Mouse (Mus musculus) hindbrain, embryonic 13.5 days (tissue): ENCODE results near the gene Parp2. TPM values are rescaled to one million over a fixed set of nuclear protein-coding genes. Genes with fewer than 3 reads are reported as not detected.
A peak's percentile ranks its signal among the peaks of the same experiment; 100 is the strongest.
"Not testable (repeated sequence)": the region's sequence is repeated elsewhere in the genome, so short reads cannot be mapped to it uniquely, and the experiment has no call there.

Experiments used
- ATAC-seq: fragments of 200-750 bp; cut with Nextera tagmentation; 2 replicates; pipeline ENCODE4 v1.8.0; 2017; ENCODE audit warnings: moderate TSS enrichment; ENCODE audit not compliant: low FRiP score
- H3K27ac ChIP-seq: fragments of 300-500 bp; sonication (generic); 2 replicates; pipeline ENCODE4 v1.5.1; 2015; ENCODE audit warnings: inconsistent platforms, mild to moderate bottlenecking, moderate library complexity
- H3K27me3 ChIP-seq: fragments of 300-500 bp; sonication (generic); 2 replicates; pipeline ENCODE4 v1.6.1; 2015; ENCODE audit warnings: mild to moderate bottlenecking, inconsistent platforms
- H3K36me3 ChIP-seq: fragments of 300-500 bp; sonication (generic); 2 replicates; pipeline ENCODE4 v1.6.1; 2015; ENCODE audit warnings: mild to moderate bottlenecking, inconsistent platforms
- H3K4me1 ChIP-seq: fragments of 300-500 bp; sonication (generic); replicated peaks from 2 replicates; pipeline ENCODE4 v1.6.1; 2015; ENCODE audit warnings: inconsistent platforms
- H3K4me2 ChIP-seq: fragments of 300-500 bp; sonication (generic); 2 replicates; pipeline ENCODE4 v1.6.1; 2015; ENCODE audit warnings: inconsistent platforms, mild to moderate bottlenecking, moderate library complexity
- H3K4me3 ChIP-seq: fragments of 300-500 bp; sonication (generic); 2 replicates; pipeline ENCODE4 v1.5.1; 2015; ENCODE audit warnings: mild to moderate bottlenecking, inconsistent platforms
- H3K9ac ChIP-seq: fragments of 300-500 bp; sonication (generic); 2 replicates; pipeline ENCODE4 v1.6.1; 2015; ENCODE audit warnings: mild to moderate bottlenecking, inconsistent platforms
- H3K9me3 ChIP-seq: fragments of 300-500 bp; sonication (generic); 2 replicates; pipeline ENCODE4 v1.6.1; 2016; ENCODE audit warnings: inconsistent platforms
- WGBS: fragments of 180-500 bp; shearing (Covaris S2); methylation state at CpG from one replicate; pipeline ENCODE4 v1.1.7; 2015; 5-methylcytosine and 5-hydroxymethylcytosine counted together
- polyA plus RNA-seq: library from polyadenylated mRNA; unstranded; fragments of >200 nt; fragmentation: Nextera tagmentation; extraction: Ambion mirVana; gene quantifications from 2 replicates; pipeline ENCODE4 v1.2.1, GENCODE M21; 2015

Parp2 gene
- polyA plus RNA-seq, 1 experiment from 2014 or later = 42.0 TPM

DNA sequence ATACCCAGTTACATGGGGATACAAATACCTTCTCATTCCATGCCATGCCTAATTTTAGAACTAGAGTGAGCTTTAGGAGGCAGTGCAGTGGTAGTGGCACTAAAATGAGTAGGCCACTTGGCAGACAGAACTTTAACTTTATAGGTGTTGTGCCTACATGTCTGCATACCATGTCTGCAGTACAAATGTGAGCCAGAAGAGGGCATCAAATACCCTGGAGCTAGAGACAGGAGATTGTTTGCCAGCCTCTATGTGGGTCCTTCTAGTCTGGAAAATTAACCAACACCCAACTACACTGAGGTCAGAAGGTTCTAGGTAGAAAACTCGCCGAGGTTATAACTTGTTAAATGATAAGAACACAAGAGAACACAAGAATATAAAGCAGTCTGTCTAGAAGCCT lies 9.1 kb upstream of the Parp2 start:
- H3K9me3 ChIP-seq = no peaks in the 10 kb centered on the region
- no peak for ATAC-seq
- no peak overlapping the region for H3K4me3 ChIP-seq
- 70% methylated on average over 2 of the region's 2 CpGs for WGBS
- H3K9ac ChIP-seq = no peak overlapping the region
- 0 out of 2 replicates have a peak, but pooled peaks cover 2% of the 10 kb centered on the region for H3K4me1 ChIP-seq
- H3K27me3 ChIP-seq = no peaks in the 10 kb centered on the region
- H3K4me2 ChIP-seq = no peak overlapping the region
- no peak overlapping the region for H3K27ac ChIP-seq
- no peaks in the 10 kb centered on the region for H3K36me3 ChIP-seq

DNA sequence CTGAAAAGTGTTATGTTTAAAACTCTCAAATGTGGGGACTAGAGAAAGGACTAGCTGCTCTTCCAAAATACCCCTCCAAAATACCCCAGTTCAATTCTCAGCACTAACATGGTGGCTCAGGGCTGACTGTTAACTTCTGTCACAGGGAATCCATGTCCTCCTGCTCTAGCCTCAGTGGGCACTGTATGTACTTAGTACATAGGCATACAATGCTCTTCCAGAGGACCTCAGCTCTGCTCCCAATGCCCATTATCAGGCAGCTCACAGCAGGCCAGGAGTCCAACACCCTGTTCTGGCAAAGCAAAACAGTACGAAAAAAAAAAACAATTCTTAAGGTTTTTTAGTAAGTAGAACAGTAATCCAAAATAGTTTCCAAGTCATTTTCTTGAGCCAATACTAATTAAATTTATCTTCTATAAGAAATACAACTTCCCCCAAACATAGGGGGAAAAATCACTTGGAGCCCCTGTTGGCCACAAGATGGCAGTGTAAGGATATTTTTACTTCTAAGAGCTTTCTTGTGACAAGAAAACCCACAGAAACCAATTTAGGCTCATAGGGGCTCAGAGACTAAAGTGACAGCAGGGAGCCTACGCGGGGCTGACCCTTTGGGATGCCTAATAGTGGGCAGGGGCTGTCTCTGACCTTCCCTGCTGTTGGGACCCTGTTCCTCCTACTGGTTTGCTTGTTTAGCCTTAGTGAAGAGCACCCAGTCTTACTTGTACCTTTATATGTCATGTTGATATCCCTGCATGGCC lies 8.0 kb upstream of the Parp2 start:
- Histone ChIP-seq H3K27ac (no peak overlapping the region), H3K36me3 (no peaks in the 10 kb centered on the region), H3K9ac (no peak overlapping the region), H3K4me3 (no peak overlapping the region), H3K4me2 (no peak overlapping the region), H3K4me1 (0 out of 2 replicates have a peak, but pooled peaks cover 2% of the 10 kb centered on the region), H3K27me3 (no peaks in the 10 kb centered on the region), H3K9me3 (no peaks in the 10 kb centered on the region)
- ATAC-seq = no peak
- WGBS = 7% methylated on average over 3 of the region's 3 CpGs

DNA sequence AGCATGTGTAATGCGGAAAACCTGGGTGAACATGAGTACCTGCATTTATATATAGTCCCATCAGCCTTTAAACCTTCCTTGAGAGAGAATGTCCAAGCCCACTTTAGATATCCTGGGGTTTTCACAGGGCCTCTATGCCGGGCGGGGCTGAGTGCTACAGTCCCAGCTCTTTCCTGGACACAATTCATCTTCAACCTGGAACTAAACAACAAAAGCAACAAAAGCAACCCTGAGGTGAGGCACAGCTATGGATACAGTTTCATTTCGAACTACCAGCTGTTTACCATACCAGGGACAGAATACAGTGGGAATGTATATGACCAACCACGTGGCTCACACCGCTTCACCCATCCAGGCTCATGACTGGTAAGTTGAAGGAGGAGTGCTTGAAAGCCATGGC lies 5.2 kb upstream of the Parp2 start:
- Histone ChIP-seq H3K4me1 (peaks cover 5% of the 10 kb centered on the region; the same call in 1 of the 2 replicates), H3K27me3 (no peaks in the 10 kb centered on the region), H3K9ac (no peak overlapping the region), H3K27ac (no peak overlapping the region), H3K36me3 (no peaks in the 10 kb centered on the region), H3K4me2 (no peak overlapping the region), H3K9me3 (no peaks in the 10 kb centered on the region), H3K4me3 (no peak overlapping the region)
- no peak for ATAC-seq
- WGBS = 87% methylated on average over 6 of the region's 6 CpGs

DNA sequence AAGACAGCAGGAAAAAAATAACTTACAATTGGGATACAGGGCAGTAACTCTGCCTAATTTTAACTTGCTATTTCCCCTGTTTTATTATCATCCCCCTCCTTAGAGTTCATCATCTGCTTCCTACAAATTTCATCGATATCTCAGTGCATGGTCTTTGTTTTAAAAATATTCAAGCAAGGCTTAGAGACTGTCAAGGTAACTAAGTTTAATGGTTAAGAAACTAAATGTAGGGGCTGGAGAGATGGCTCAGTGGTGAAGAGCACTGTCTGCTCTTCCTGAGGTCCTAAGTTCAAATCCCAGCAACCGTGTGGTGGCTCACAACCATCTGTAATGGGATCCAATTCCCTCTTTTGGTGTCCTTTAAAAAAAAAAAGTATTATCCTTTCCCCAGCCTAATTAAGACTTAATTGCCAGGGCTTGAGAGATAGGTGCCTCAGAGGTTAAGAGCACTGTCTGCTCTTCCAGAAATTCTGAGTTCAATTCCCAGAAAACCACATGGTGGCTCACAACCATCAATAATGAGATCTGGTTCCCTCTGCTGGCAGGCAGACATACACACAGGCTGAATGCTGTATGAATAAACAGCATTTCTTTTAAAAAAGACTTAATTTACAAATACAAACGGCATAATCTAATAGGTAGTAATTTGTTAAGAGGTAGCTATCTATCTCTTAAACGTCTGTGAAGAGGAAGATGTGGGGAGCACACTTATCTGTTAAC lies 4.6 kb upstream of the Parp2 start:
- peaks cover 5% of the 10 kb centered on the region; the same call in 1 of the 2 replicates for H3K4me1 ChIP-seq

DNA sequence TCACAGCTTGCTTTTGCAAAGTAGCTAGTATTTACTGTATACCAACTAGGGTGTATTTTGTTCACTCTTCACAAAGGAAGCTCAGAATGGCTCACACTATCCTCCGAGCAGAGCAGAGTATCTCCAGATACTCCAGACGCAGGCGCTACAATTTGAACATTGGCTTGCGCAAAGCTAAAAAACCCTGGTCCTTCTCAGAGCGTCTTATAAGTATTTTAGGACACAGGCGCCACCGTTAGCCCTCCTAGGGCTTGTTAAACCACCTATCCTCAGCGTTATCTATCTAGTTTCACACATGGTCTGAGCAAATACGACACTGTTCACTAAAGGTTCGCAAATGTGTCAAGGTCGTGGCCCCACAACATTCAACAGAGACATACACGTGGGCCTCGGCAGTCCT lies 3.0 kb upstream of the Parp2 start:
- no peaks in the 10 kb centered on the region for H3K9me3 ChIP-seq
- WGBS = 77% methylated on average over 13 of the region's 13 CpGs
- H3K27ac ChIP-seq = no peak overlapping the region
- no peak for ATAC-seq
- H3K27me3 ChIP-seq = no peaks in the 10 kb centered on the region
- H3K36me3 ChIP-seq = no peaks in the 10 kb centered on the region
- no peak overlapping the region for H3K9ac ChIP-seq
- peaks cover 9% of the 10 kb centered on the region for H3K4me1 ChIP-seq
- no peak overlapping the region for H3K4me3 ChIP-seq
- H3K4me2 ChIP-seq = no peak overlapping the region

More for the DNA sequence above, 4.6 kb upstream of the Parp2 start:
- ATAC-seq = no peak
- H3K36me3 ChIP-seq = no peaks in the 10 kb centered on the region
- WGBS = 70% methylated on average over 4 of the region's 4 CpGs
- no peak overlapping the region for H3K27ac ChIP-seq
- no peak overlapping the region for H3K9ac ChIP-seq
- H3K4me2 ChIP-seq = no peak overlapping the region
- no peaks in the 10 kb centered on the region for H3K27me3 ChIP-seq
- no peaks in the 10 kb centered on the region for H3K9me3 ChIP-seq
- no peak overlapping the region for H3K4me3 ChIP-seq

DNA sequence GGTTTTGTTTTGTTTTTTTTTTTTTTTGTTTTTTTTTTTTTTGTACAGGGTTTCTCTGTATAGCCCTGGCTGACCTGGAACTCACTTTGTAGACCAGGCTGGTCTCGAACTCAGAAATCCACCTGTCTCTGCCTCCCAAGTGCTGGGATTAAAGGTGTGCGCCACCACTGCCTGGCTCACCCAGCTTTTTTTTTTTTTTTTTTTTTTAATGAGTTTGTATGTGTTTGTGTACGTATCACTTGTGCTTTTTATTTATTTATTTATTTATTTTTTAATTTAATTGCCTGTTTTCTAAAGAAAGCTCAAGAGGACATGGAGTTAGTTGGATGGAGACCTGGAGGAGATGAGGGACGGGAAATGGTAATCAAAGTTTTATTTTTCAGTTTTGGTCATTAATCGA lies 1.2 kb upstream of the Parp2 start:
- H3K4me2 ChIP-seq = peak overlapping the region; percentile 52
- not testable (repeated sequence) for ATAC-seq, H3K9ac ChIP-seq, H3K27me3 ChIP-seq, H3K4me1 ChIP-seq, H3K9me3 ChIP-seq, H3K27ac ChIP-seq
- peak overlapping the region; percentile 53; the same call in 1 of the 2 replicates for H3K4me3 ChIP-seq
- 93% methylated on average over 5 of the region's 5 CpGs for WGBS
- H3K36me3 ChIP-seq = peaks cover 11% of the 10 kb centered on the region

DNA sequence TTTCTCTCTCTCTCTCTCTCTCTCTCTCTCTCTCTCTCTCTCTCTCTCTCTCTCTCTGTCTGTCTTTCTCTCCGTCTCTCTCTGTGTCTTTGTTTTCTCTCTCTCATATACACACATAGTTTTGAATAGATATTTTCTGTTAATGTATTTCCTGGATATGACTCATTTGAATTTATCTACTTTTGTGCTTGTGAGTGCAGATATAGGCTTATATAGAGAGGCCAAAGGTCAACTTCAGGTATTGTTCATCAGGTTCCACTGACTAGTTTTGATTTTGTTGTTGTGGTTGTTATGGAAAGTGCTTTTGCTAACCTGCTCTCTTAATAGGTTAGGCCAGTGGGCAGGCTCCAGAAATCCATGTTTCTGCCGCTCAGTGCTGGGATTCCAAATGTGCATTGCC lies 5.4 kb downstream of the Parp2 start:
- H3K27ac ChIP-seq = no peak overlapping the region
- no peak overlapping the region for H3K9ac ChIP-seq
- H3K27me3 ChIP-seq = no peaks in the 10 kb centered on the region
- no peak overlapping the region for H3K4me3 ChIP-seq
- 98% methylated on average over 2 of the region's 2 CpGs for WGBS
- no peak for ATAC-seq
- H3K9me3 ChIP-seq = no peaks in the 10 kb centered on the region
- H3K4me1 ChIP-seq = peaks cover 4% of the 10 kb centered on the region
- peaks cover 67% of the 10 kb centered on the region for H3K36me3 ChIP-seq
- H3K4me2 ChIP-seq = no peak overlapping the region

DNA sequence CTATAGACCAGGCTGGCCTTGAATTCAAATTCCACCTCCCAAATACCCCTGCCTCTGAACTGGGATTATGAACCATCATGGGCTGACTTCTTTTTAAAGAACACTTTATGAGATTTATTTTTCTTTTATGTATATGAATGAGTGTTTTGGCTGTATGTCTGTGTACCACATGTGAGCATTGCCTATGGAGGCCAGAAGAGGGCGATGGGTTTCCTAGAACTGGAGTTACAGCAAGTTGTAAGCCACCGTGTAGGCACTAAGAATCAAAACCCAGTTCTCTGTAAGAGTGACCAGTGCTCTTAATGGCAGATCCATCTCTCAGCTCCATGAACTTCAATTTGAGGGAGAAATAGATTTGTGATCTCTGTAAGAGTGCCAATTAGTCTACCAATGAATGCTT lies 15.6 kb downstream of the Parp2 start:
- H3K27me3 ChIP-seq = no peaks in the 10 kb centered on the region
- WGBS = 72% methylated on average over 2 of the region's 2 CpGs
- peaks cover 58% of the 10 kb centered on the region for H3K36me3 ChIP-seq

DNA sequence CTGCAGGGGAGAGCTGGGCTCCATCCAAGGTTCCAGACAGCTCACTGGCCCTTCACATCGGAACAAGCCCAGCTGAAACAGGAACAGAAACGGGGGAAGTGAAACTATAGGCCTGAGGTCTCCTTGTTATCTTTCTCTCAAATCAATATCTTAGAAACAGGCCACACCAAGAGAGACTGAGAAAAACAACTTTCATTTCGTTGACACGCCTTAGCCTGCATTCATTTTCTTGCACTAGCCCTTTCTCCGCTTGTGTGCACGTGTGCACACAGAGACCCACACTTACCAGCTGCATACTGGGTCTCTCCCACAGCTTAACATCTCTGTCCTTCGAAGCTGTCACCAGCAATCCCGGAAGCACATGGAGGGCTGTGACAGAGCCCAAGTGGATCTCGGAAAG lies 16.6 kb downstream of the Parp2 start:
- no peak overlapping the region for H3K27ac ChIP-seq
- no peak overlapping the region for H3K9ac ChIP-seq
- no peaks in the 10 kb centered on the region for H3K27me3 ChIP-seq
- H3K4me3 ChIP-seq = no peak overlapping the region
- no peaks in the 10 kb centered on the region for H3K4me1 ChIP-seq
- H3K9me3 ChIP-seq = no peaks in the 10 kb centered on the region
- H3K36me3 ChIP-seq = peaks cover 57% of the 10 kb centered on the region
- no peak overlapping the region for H3K4me2 ChIP-seq
- WGBS = 91% methylated on average over 9 of the region's 9 CpGs
- no peak for ATAC-seq

More for the DNA sequence above, 15.6 kb downstream of the Parp2 start:
- ATAC-seq = no peak
- H3K9ac ChIP-seq = no peak overlapping the region
- no peaks in the 10 kb centered on the region for H3K4me1 ChIP-seq
- H3K9me3 ChIP-seq = no peaks in the 10 kb centered on the region
- no peak overlapping the region for H3K4me2 ChIP-seq
- no peak overlapping the region for H3K27ac ChIP-seq
- no peak overlapping the region for H3K4me3 ChIP-seq

DNA sequence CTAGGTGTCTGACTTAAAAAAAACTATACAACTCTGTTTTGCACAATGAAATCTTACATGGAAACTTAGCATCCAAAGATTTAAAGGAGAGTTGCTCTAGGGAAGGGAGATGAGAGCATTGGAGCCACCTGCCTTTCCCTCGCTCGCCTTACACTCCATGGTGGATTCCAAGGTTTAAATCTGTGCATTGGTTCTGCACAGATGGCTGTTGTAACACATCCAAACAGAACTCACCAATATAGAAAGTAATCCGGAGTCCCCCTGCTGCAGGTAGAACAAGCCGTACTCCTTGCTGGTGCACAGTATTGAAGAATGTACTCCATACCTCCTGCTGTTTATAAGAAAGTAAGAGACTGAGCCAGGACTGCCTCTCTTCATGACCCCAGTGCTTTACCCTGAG lies 18.9 kb downstream of the Parp2 start:
- Histone ChIP-seq H3K9me3 (no peaks in the 10 kb centered on the region), H3K27ac (no peak overlapping the region), H3K36me3 (peaks cover 33% of the 10 kb centered on the region), H3K27me3 (no peaks in the 10 kb centered on the region), H3K9ac (no peak overlapping the region), H3K4me1 (no peaks in the 10 kb centered on the region), H3K4me2 (no peak overlapping the region), H3K4me3 (no peak overlapping the region)
- 91% methylated on average over 4 of the region's 4 CpGs for WGBS
- no peak for ATAC-seq

DNA sequence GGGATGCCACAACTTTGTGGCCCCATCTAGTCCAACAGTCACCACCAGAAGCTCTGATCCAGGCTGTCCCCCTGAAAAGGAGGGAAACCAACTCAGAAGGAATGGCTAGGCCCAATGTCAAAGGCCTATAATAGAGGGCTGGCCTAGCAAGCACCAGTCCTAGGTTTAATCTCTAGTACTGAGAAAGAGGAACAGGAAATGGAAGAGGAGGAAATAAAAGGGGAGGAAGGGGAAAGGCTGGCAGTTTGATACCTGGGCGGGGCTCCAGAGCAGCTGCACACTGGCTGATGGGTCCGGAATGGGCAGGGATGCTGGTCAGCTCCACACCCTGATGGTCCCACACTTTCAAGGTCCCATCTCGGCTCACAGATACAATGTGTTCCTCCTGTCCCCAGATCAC lies 22.2 kb downstream of the Parp2 start:
- WGBS = 85% methylated on average over 3 of the region's 3 CpGs
- H3K27me3 ChIP-seq = no peaks in the 10 kb centered on the region
- H3K27ac ChIP-seq = no peak overlapping the region

DNA sequence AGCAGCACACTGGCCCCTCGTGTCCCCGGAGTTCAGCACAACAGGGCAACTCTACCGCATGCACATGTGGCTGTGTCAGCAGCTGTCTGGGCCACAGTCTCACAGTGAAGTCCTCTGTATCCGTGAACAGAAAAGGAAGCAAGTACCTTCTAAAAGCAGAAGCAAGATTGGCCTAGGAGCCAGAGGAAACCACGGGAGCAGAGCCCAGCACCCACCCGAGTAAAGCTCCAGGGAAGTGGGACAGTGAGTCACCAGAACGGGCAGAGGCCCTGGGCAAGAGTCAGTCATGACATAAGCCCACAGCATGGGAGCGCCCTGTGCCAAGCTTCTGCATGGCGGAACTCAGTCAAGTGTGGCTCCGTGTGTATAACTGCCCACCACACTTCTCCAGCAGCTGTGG lies 26.3 kb downstream of the Parp2 start:
- Histone ChIP-seq H3K9ac (no peak overlapping the region), H3K27me3 (no peaks in the 10 kb centered on the region), H3K4me2 (no peak overlapping the region), H3K9me3 (no peaks in the 10 kb centered on the region), H3K4me1 (no peaks in the 10 kb centered on the region), H3K27ac (no peak overlapping the region), H3K4me3 (no peak overlapping the region), H3K36me3 (no peaks in the 10 kb centered on the region; the same call in 1 of the 2 replicates)
- ATAC-seq = no peak
- WGBS = 86% methylated on average over 10 of the region's 10 CpGs

More for the DNA sequence above, 22.2 kb downstream of the Parp2 start:
- Histone ChIP-seq H3K36me3 (peaks cover 3% of the 10 kb centered on the region; the same call in 1 of the 2 replicates), H3K9ac (no peak overlapping the region), H3K4me2 (no peak overlapping the region), H3K9me3 (no peaks in the 10 kb centered on the region), H3K4me1 (no peaks in the 10 kb centered on the region), H3K4me3 (no peak overlapping the region)
- ATAC-seq = no peak

DNA sequence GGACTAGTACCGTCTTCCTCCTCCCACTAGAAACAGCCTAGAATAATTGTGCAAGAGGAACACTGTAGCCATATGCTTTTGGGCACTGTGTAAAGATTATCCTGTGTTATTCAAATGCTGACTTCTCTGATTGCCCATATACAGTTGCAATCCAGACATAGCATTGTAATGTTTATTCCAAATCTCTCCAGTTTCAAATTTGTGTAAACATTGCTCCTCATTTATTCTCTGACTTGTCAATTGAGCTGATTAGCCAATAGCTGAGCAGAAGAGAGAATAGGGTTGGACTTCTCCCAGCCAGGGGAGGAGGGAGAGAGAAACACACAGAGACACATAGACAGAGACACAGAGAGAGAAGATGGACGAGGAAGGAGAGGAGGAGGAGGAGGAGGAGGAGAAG lies 26.8 kb downstream of the Parp2 start:
- Histone ChIP-seq H3K27me3 (no peaks in the 10 kb centered on the region), H3K36me3 (no peaks in the 10 kb centered on the region; the same call in 1 of the 2 replicates), H3K9me3 (no peaks in the 10 kb centered on the region), H3K27ac (no peak overlapping the region), H3K4me1 (no peaks in the 10 kb centered on the region), H3K4me2 (no peak overlapping the region), H3K9ac (no peak overlapping the region), H3K4me3 (no peak overlapping the region)
- WGBS = 61% methylated on average over 2 of the region's 2 CpGs
- ATAC-seq = no peak
